Mouse (Mus musculus): ENCODE results near the gene Padi2. TPM values are rescaled to one million over a fixed set of nuclear protein-coding genes. Genes with fewer than 3 reads are reported as not detected.

The Padi2 gene
- polyA plus RNA-seq, 1 experiment from 2014 or later = 3.8 TPM

- no peak for ATAC-seq (replicated peaks; ENCODE audit: insufficient number of reproducible peaks, low FRiP score, low TSS enrichment)
- Histone ChIP-seq H3K27ac (ENCODE audit: low read depth, low read length) (peak overlapping the region; percentile 88), H3K36me3 (ENCODE audit: control insufficient read depth, insufficient read depth, low read length) (peaks cover 3% of the 10 kb centered on the region; the same call in 1 of the 2 replicates), H3K9me3 (replicated peaks; ENCODE audit: control insufficient read depth, low read length) (no peaks in the 10 kb centered on the region), H3K9ac (ENCODE audit: low read depth, low read length) (peak overlapping the region; percentile 98), H3K27me3 (ENCODE audit: control insufficient read depth, insufficient read depth, low read length) (no peaks in the 10 kb centered on the region), H3K4me1 (ENCODE audit: control insufficient read depth, insufficient read depth, low read length) (peaks cover 25% of the 10 kb centered on the region), H3K4me3 (ENCODE audit: low read depth, low read length) (peak overlapping the region; percentile 98), H3K4me2 (peak overlapping the region; percentile 85)
- WGBS (ENCODE audit: insufficient replicate concordance) = 2% methylated on average over 38 of the region's 38 CpGs
Measured at GRCm38 (mm10) chr4:140961467-140962206, 55.5 kb downstream of the Padi2 start.

GRCm38 (mm10) chr4:140962207-140962909 is 56.2 kb downstream of the Padi2 start:
- H3K27ac ChIP-seq (ENCODE audit: low read depth, low read length) = peak overlapping the region; percentile 88; the same call in 1 of the 2 replicates

GRCm38 (mm10) chr4:140962950-140963349 is 56.8 kb downstream of the Padi2 start:
- 27% methylated on average over 5 of the region's 5 CpGs for WGBS (ENCODE audit: insufficient replicate concordance)
- no peak overlapping the region for H3K9ac ChIP-seq (ENCODE audit: low read depth, low read length)
- H3K27me3 ChIP-seq (ENCODE audit: control insufficient read depth, insufficient read depth, low read length) = no peaks in the 10 kb centered on the region
- ATAC-seq (replicated peaks; ENCODE audit: insufficient number of reproducible peaks, low FRiP score, low TSS enrichment) = no peak
- H3K9me3 ChIP-seq (replicated peaks; ENCODE audit: control insufficient read depth, low read length) = no peaks in the 10 kb centered on the region
- no peak overlapping the region for H3K27ac ChIP-seq (ENCODE audit: low read depth, low read length)
- H3K36me3 ChIP-seq (ENCODE audit: control insufficient read depth, insufficient read depth, low read length) = peaks cover 6% of the 10 kb centered on the region; the same call in 1 of the 2 replicates
- H3K4me1 ChIP-seq (ENCODE audit: control insufficient read depth, insufficient read depth, low read length) = peaks cover 22% of the 10 kb centered on the region
- H3K4me3 ChIP-seq (ENCODE audit: low read depth, low read length) = no peak overlapping the region
- no peak overlapping the region for H3K4me2 ChIP-seq

More at GRCm38 (mm10) chr4:140962207-140962909, 56.2 kb downstream of the Padi2 start:
- Histone ChIP-seq H3K4me1 (ENCODE audit: control insufficient read depth, insufficient read depth, low read length) (peaks cover 25% of the 10 kb centered on the region), H3K4me2 (peak overlapping the region; percentile 85), H3K27me3 (ENCODE audit: control insufficient read depth, insufficient read depth, low read length) (no peaks in the 10 kb centered on the region), H3K9ac (ENCODE audit: low read depth, low read length) (peak overlapping the region; percentile 98), H3K36me3 (ENCODE audit: control insufficient read depth, insufficient read depth, low read length) (peaks cover 6% of the 10 kb centered on the region; the same call in 1 of the 2 replicates), H3K4me3 (ENCODE audit: low read depth, low read length) (peak overlapping the region; percentile 98), H3K9me3 (replicated peaks; ENCODE audit: control insufficient read depth, low read length) (no peaks in the 10 kb centered on the region)
- 70% methylated on average over 8 of the region's 8 CpGs for WGBS (ENCODE audit: insufficient replicate concordance)
- ATAC-seq (replicated peaks; ENCODE audit: insufficient number of reproducible peaks, low FRiP score, low TSS enrichment) = no peak

GRCm38 (mm10) chr4:140963941-140964597 is 57.9 kb downstream of the Padi2 start:
- no peak overlapping the region for H3K4me3 ChIP-seq (ENCODE audit: low read depth, low read length)
- no peaks in the 10 kb centered on the region for H3K27me3 ChIP-seq (ENCODE audit: control insufficient read depth, insufficient read depth, low read length)
- peaks cover 19% of the 10 kb centered on the region for H3K4me1 ChIP-seq (ENCODE audit: control insufficient read depth, insufficient read depth, low read length)
- H3K9ac ChIP-seq (ENCODE audit: low read depth, low read length) = no peak overlapping the region
- no peak for ATAC-seq (replicated peaks; ENCODE audit: insufficient number of reproducible peaks, low FRiP score, low TSS enrichment)
- 79% methylated on average over 9 of the region's 9 CpGs for WGBS (ENCODE audit: insufficient replicate concordance)
- no peaks in the 10 kb centered on the region for H3K9me3 ChIP-seq (replicated peaks; ENCODE audit: control insufficient read depth, low read length)
- H3K4me2 ChIP-seq = no peak overlapping the region
- peaks cover 6% of the 10 kb centered on the region; the same call in 1 of the 2 replicates for H3K36me3 ChIP-seq (ENCODE audit: control insufficient read depth, insufficient read depth, low read length)
- H3K27ac ChIP-seq (ENCODE audit: low read depth, low read length) = no peak overlapping the region

GRCm38 (mm10) chr4:140964620-140965019 is 58.5 kb downstream of the Padi2 start:
- H3K9ac ChIP-seq (ENCODE audit: low read depth, low read length) = no peak overlapping the region
- 19% methylated on average over 7 of the region's 7 CpGs for WGBS (ENCODE audit: insufficient replicate concordance)
- H3K27ac ChIP-seq (ENCODE audit: low read depth, low read length) = no peak overlapping the region

GRCm38 (mm10) chr4:140967386-140968159 is 61.4 kb downstream of the Padi2 start:
- ATAC-seq (replicated peaks; ENCODE audit: insufficient number of reproducible peaks, low FRiP score, low TSS enrichment) = no peak
- peaks cover 12% of the 10 kb centered on the region; the same call in 1 of the 2 replicates for H3K4me1 ChIP-seq (ENCODE audit: control insufficient read depth, insufficient read depth, low read length)
- H3K27me3 ChIP-seq (ENCODE audit: control insufficient read depth, insufficient read depth, low read length) = no peaks in the 10 kb centered on the region
- WGBS (ENCODE audit: insufficient replicate concordance) = 80% methylated on average over 11 of the region's 11 CpGs
- no peak overlapping the region for H3K4me2 ChIP-seq
- no peak overlapping the region for H3K4me3 ChIP-seq (ENCODE audit: low read depth, low read length)
- H3K9me3 ChIP-seq (replicated peaks; ENCODE audit: control insufficient read depth, low read length) = no peaks in the 10 kb centered on the region
- H3K27ac ChIP-seq (ENCODE audit: low read depth, low read length) = no peak overlapping the region
- H3K36me3 ChIP-seq (ENCODE audit: control insufficient read depth, insufficient read depth, low read length) = peaks cover 23% of the 10 kb centered on the region
- no peak overlapping the region for H3K9ac ChIP-seq (ENCODE audit: low read depth, low read length)

More at GRCm38 (mm10) chr4:140964620-140965019, 58.5 kb downstream of the Padi2 start:
- H3K27me3 ChIP-seq (ENCODE audit: control insufficient read depth, insufficient read depth, low read length) = no peaks in the 10 kb centered on the region
- no peak for ATAC-seq (replicated peaks; ENCODE audit: insufficient number of reproducible peaks, low FRiP score, low TSS enrichment)
- H3K9me3 ChIP-seq (replicated peaks; ENCODE audit: control insufficient read depth, low read length) = no peaks in the 10 kb centered on the region
- no peak overlapping the region for H3K4me3 ChIP-seq (ENCODE audit: low read depth, low read length)
- H3K4me2 ChIP-seq = no peak overlapping the region
- H3K4me1 ChIP-seq (ENCODE audit: control insufficient read depth, insufficient read depth, low read length) = peaks cover 19% of the 10 kb centered on the region
- H3K36me3 ChIP-seq (ENCODE audit: control insufficient read depth, insufficient read depth, low read length) = peaks cover 6% of the 10 kb centered on the region; the same call in 1 of the 2 replicates

- Histone ChIP-seq H3K4me2 (no peak overlapping the region), H3K9me3 (replicated peaks; ENCODE audit: control insufficient read depth, low read length) (no peaks in the 10 kb centered on the region), H3K27ac (ENCODE audit: low read depth, low read length) (no peak overlapping the region), H3K4me1 (ENCODE audit: control insufficient read depth, insufficient read depth, low read length) (no peaks in the 10 kb centered on the region), H3K9ac (ENCODE audit: low read depth, low read length) (no peak overlapping the region), H3K36me3 (ENCODE audit: control insufficient read depth, insufficient read depth, low read length) (peaks cover 54% of the 10 kb centered on the region), H3K4me3 (ENCODE audit: low read depth, low read length) (no peak overlapping the region), H3K27me3 (ENCODE audit: control insufficient read depth, insufficient read depth, low read length) (no peaks in the 10 kb centered on the region)
- WGBS (ENCODE audit: insufficient replicate concordance) = 85% methylated on average over 13 of the region's 13 CpGs
- ATAC-seq (replicated peaks; ENCODE audit: insufficient number of reproducible peaks, low FRiP score, low TSS enrichment) = no peak
Measured at GRCm38 (mm10) chr4:140971691-140972090, 65.5 kb downstream of the Padi2 start.

- Histone ChIP-seq H3K27ac (ENCODE audit: low read depth, low read length) (no peak overlapping the region), H3K27me3 (ENCODE audit: control insufficient read depth, insufficient read depth, low read length) (no peaks in the 10 kb centered on the region), H3K4me3 (ENCODE audit: low read depth, low read length) (no peak overlapping the region), H3K36me3 (ENCODE audit: control insufficient read depth, insufficient read depth, low read length) (peaks cover 70% of the 10 kb centered on the region), H3K4me2 (no peak overlapping the region), H3K9ac (ENCODE audit: low read depth, low read length) (no peak overlapping the region), H3K9me3 (replicated peaks; ENCODE audit: control insufficient read depth, low read length) (no peaks in the 10 kb centered on the region), H3K4me1 (ENCODE audit: control insufficient read depth, insufficient read depth, low read length) (no peaks in the 10 kb centered on the region)
- 89% methylated on average over 6 of the region's 6 CpGs for WGBS (ENCODE audit: insufficient replicate concordance)
- ATAC-seq (replicated peaks; ENCODE audit: insufficient number of reproducible peaks, low FRiP score, low TSS enrichment) = no peak
Measured at GRCm38 (mm10) chr4:140974408-140974807, 68.3 kb downstream of the Padi2 start.
